Mouse (Mus musculus) subcutaneous adipose tissue, adult 2 months (tissue): Measurements from ENCODE around the gene Zfp292. TPM values are rescaled to one million over a fixed set of nuclear protein-coding genes. Genes with fewer than 3 reads are reported as not detected.

Experiments used
- polyA plus RNA-seq: library from polyadenylated mRNA; depleted of rRNA; stranded (reverse); fragments of >200 nt; gene quantifications from 2 replicates; pipeline ENCODE4 v1.2.3, GENCODE M21; 2012; ENCODE audit warnings: low replicate concordance; rRNA removed

Gene Zfp292
- polyA plus RNA-seq = 1.6 and 3.3 TPM in 2 replicates

DNA sequence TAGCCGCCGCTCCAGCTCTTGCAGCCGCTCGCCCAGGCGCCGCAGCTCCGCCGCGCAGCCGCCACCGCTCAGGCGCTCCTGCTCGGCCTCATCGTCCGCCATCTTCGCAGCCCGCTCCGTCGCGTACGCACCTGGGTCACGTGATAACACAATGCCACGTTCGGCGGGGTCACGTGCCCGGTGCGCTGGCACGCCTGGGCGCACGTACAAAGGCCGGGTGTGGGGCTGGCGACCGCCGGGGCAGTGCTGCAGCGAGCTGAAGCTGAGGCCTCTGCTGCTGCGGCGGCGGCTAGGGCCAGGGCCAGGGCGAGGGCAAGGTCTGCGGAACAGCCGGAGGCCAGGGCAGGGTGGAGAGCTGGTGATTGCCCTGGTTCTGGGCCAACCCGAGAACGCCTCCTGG lies at the start of gene Zfp292:
Gene Zfp292, minus strand, starts transcription at position 143 of the 400 bp plus-strand sequence.

GRCm38 (mm10) chr4:34893479-34893878 lies 10.7 kb upstream of the Zfp292 start, which contains the start of gene Cga:
Gene Cga, plus strand, starts transcription at chr4:34893779.

GRCm38 (mm10) chr4:34777677-34778527 lies 104.9 kb downstream of the Zfp292 start, which contains the start of gene Smim8:
Gene Smim8, minus strand, starts transcription at chr4:34778423.

DNA sequence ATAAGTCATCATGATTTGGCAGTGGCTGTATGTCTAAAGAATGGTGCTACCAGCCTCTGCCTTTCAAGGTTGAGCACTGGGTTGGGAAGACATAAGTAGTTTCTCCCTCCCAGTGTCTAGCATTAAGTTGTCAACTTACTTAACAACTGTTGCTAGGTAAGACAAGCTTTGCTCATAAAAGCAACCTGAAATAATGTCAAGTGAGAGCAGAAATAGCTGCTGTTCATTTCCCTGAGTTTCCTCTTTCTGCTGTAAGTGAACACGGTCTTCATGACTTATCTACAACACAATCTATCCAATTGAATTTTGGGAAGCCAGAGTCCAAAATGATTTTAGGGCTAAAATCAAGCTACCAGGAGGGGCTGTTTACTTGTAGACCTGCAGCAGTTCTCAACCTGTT lies 126.6 kb downstream of the Zfp292 start, which contains the start of gene Gm136:
Gene Gm136, minus strand, starts transcription at position 101 of the 400 bp plus-strand sequence.

Other genes starting within 250 kb of the Zfp292 start
- 15.6 and 16.8 TPM in 2 replicates for gene Slc35a1, start 195.5 kb downstream of the Zfp292 start, polyA plus RNA-seq
- 0.06 TPM in 1 of 2 replicates, not detected in the other for gene Cfap206, start 152.8 kb downstream of the Zfp292 start, polyA plus RNA-seq
- gene Gm136, start 126.7 kb downstream of the Zfp292 start, polyA plus RNA-seq = not detected in 2 replicates
- 6.3 and 9.1 TPM in 2 replicates for gene Smim8, start 104.5 kb downstream of the Zfp292 start, polyA plus RNA-seq
- not detected in 2 replicates for gene Cga, start 10.8 kb upstream of the Zfp292 start, polyA plus RNA-seq